In the genomic region with DNA sequence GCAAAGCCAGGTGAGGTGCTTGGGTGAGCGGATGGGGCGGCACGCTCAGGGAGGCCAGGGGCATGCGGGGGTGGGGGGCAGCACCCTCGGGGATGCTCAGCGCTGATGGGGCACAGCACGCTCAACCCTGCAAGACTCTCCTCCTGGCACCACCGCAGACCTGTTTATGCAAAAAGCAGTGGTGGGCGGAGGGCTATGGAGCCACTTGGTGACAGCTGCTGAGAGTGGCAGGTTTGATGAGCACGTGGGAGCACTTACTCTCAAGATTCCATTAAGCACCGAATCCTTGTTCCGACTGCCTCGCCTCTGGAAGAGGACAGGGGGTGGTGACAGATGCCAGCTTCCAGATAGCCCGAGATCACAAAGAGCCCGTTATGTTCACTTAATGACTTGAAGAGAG, we compare ENCODE assay signal across 12 mouse cellular contexts.
DNase-seq lines count a peak whose midpoint lies in the region; ATAC-seq and TF ChIP-seq lines count a peak whose summit lies in the region.
"Had no signal": no experiment of that assay in that cellular context is flagged by ENCODE, and none has a peak within 500 bp of the region (broad histone marks: within the 10 kb centered on the region; RNA-seq: fewer than 3 reads in every experiment).

No protein-coding gene starts in this region.

- no peak overlapping the region for H3K27ac ChIP-seq in heart, postnatal 0 days (ENCODE audit: low read depth)
- H3K27ac ChIP-seq in embryonic facial prominence, embryonic 14.5 days (replicated peaks; ENCODE audit: low read depth, low read length), result no peak overlapping the region
- H3K27ac ChIP-seq in limb, embryonic 15.5 days, result no peak overlapping the region
- H3K27ac ChIP-seq: embryonic facial prominence, embryonic 15.5 days had no signal

- 25% methylated on average over 15 of the region's 15 CpGs for WGBS in heart, postnatal 0 days
- 59% methylated on average over 14 of the region's 15 CpGs for WGBS in embryonic facial prominence, embryonic 14.5 days
- WGBS in limb, embryonic 15.5 days, result 64% methylated on average over 15 of the region's 15 CpGs

- peak; percentile 22 for DNase-seq in heart, postnatal 0 days (ENCODE audit: low spot score)
- no peak for DNase-seq in heart, postnatal 10 days
- DNase-seq in brain, adult 2 months (ENCODE audit: low read depth, low spot score), result peak; percentile 60
- peak; percentile 29 for DNase-seq in embryonic facial prominence, embryonic 14.5 days (ENCODE audit: low spot score)
- no peak for DNase-seq in cerebellum, adult 11 months
- DNase-seq in adrenal gland, adult 8-10 months, result no peak
- no peak for DNase-seq in left cerebral cortex, adult 11 months (ENCODE audit: low spot score)
- DNase-seq: gastrocnemius, postnatal 14 days; kidney, adult 11 months; liver had no signal

- TF ChIP-seq EP300 in heart, postnatal 0 days (IDR thresholded peaks at IDR 0.05; ENCODE audit: low read depth), result no peak

- H3K4me1 ChIP-seq in heart, postnatal 0 days (ENCODE audit: control insufficient read depth, insufficient read depth), result no peaks in the 10 kb centered on the region
- H3K4me1 ChIP-seq in embryonic facial prominence, embryonic 14.5 days (ENCODE audit: control insufficient read depth, insufficient read depth, low read length), result no peaks in the 10 kb centered on the region
- H3K4me1 ChIP-seq in limb, embryonic 15.5 days, result 0 out of 2 replicates have a peak, but pooled peaks cover 5% of the 10 kb centered on the region
- H3K4me1 ChIP-seq: embryonic facial prominence, embryonic 15.5 days had no signal

- no peak for TF ChIP-seq CTCF in heart, postnatal 0 days (IDR thresholded peaks at IDR 0.05; ENCODE audit: low read depth)

- 0 out of 2 replicates have a peak, but pooled peaks cover 12% of the 10 kb centered on the region for H3K9me3 ChIP-seq in heart, postnatal 0 days (replicated peaks; ENCODE audit: control insufficient read depth, low read length)
- no peaks in the 10 kb centered on the region for H3K9me3 ChIP-seq in embryonic facial prominence, embryonic 14.5 days (ENCODE audit: control insufficient read depth, low read length)
- no peaks in the 10 kb centered on the region for H3K9me3 ChIP-seq in limb, embryonic 15.5 days
- H3K9me3 ChIP-seq: embryonic facial prominence, embryonic 15.5 days had no signal

- ATAC-seq in heart, postnatal 0 days (ENCODE audit: insufficient read depth, low read depth), result peak; percentile 67
- peak; percentile 48; the same call in 1 of the 2 replicates for ATAC-seq in embryonic facial prominence, embryonic 14.5 days (ENCODE audit: low read depth)
- no peak for ATAC-seq in limb, embryonic 15.5 days (ENCODE audit: insufficient number of reproducible peaks, low FRiP score, low TSS enrichment, low read depth)

- H3K9ac ChIP-seq in heart, postnatal 0 days (replicated peaks; ENCODE audit: low read depth, low read length), result no peak overlapping the region
- H3K9ac ChIP-seq in embryonic facial prominence, embryonic 14.5 days (ENCODE audit: low read depth, low read length), result no peak overlapping the region
- H3K9ac ChIP-seq in limb, embryonic 15.5 days, result no peak overlapping the region
- H3K9ac ChIP-seq: embryonic facial prominence, embryonic 15.5 days had no signal

- intact Hi-C loops in heart, postnatal 10 days (cut with DNase I), result no loop called here

- H3K27me3 ChIP-seq in heart, postnatal 0 days (ENCODE audit: control insufficient read depth, insufficient read depth, low read length), result peaks cover 83% of the 10 kb centered on the region
- H3K27me3 ChIP-seq in embryonic facial prominence, embryonic 14.5 days (replicated peaks; ENCODE audit: control insufficient read depth, insufficient read depth, low read length), result no peaks in the 10 kb centered on the region
- no peaks in the 10 kb centered on the region for H3K27me3 ChIP-seq in limb, embryonic 15.5 days
- H3K27me3 ChIP-seq: embryonic facial prominence, embryonic 15.5 days had no signal

- no peaks in the 10 kb centered on the region for H3K36me3 ChIP-seq in heart, postnatal 0 days (replicated peaks; ENCODE audit: control insufficient read depth, insufficient read depth, low read length)
- H3K36me3 ChIP-seq in embryonic facial prominence, embryonic 14.5 days (ENCODE audit: control insufficient read depth, insufficient read depth, low read length), result no peaks in the 10 kb centered on the region
- no peaks in the 10 kb centered on the region for H3K36me3 ChIP-seq in limb, embryonic 15.5 days
- H3K36me3 ChIP-seq: embryonic facial prominence, embryonic 15.5 days had no signal

- H3K4me3 ChIP-seq in heart, postnatal 0 days (ENCODE audit: low read depth, low read length), result 0 out of 2 replicates have a peak overlapping the region, but pooled peaks have one; percentile 2
- H3K4me3 ChIP-seq in embryonic facial prominence, embryonic 14.5 days (ENCODE audit: low read depth, low read length), result no peak overlapping the region
- no peak overlapping the region for H3K4me3 ChIP-seq in limb, embryonic 15.5 days
- H3K4me3 ChIP-seq: embryonic facial prominence, embryonic 15.5 days had no signal

- H3K4me2 ChIP-seq in heart, postnatal 0 days (ENCODE audit: low read depth, low read length), result peak overlapping the region; percentile 19; the same call in 1 of the 2 replicates
- no peak overlapping the region for H3K4me2 ChIP-seq in embryonic facial prominence, embryonic 14.5 days (ENCODE audit: low read depth, low read length)
- peak overlapping the region; percentile 5; the same call in 1 of the 2 replicates for H3K4me2 ChIP-seq in limb, embryonic 15.5 days
- H3K4me2 ChIP-seq: embryonic facial prominence, embryonic 15.5 days had no signal

Comparison
In these comparisons a context has a peak if more than half of its experiments do, and no peak if none do; other contexts are left out.
1. DNase-seq: peak in heart, postnatal 0 days (single experiment), brain, adult 2 months (single experiment) and embryonic facial prominence, embryonic 14.5 days (single experiment); none in heart, postnatal 10 days (0 of 2), cerebellum, adult 11 months (single experiment), adrenal gland, adult 8-10 months (single experiment) and left cerebral cortex, adult 11 months (single experiment).